Mouse (Mus musculus) thymus, adult 2 months (tissue): ENCODE measurements at regions not wholly inside any gene's neighbourhood (a gene's known extent, or its start where the extent isn't known, plus 50 kb on each side); places are given as distances from the start of the nearest gene placed in this dataset.

Experiments
- CTCF ChIP-seq: fragments of 200-500 bp; IDR thresholded peaks from 2 replicates; pipeline ENCODE4 v1.5.1; 2012; ENCODE audit warnings: mild to moderate bottlenecking, control low read depth, low read length, moderate library complexity, borderline replicate concordance; ENCODE audit not compliant: control insufficient read depth, poor library complexity, insufficient read depth; ENCODE audit errors: extremely low read depth
- POLR2A ChIP-seq: fragments of 200-500 bp; IDR thresholded peaks from 2 replicates; pipeline ENCODE4 v1.6.1; 2012; ENCODE audit warnings: mild to moderate bottlenecking, low read length, control low read depth, moderate library complexity; ENCODE audit not compliant: control insufficient read depth, poor library complexity, insufficient read depth; ENCODE audit errors: extremely low read depth

DNA sequence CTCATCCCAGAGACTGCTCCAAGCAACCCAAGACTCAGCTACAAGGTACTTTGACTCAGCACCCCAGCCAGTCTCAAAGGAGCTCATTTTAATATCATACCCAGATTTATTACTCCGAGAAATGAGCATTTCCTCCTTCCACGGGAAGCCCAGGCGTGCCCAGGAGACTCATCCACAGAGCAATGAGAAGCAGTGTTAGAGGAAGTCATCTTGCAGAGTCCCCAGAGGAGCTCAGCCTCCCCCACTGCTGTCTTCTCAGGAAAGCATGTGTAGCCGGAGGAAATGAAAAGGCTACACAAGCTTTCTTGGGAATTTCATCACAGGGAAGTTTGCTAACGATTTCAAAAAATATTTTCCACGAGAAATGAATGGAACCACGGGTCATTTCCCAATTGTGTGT, 141.8 kb downstream of the Hlx start:
- TF ChIP-seq CTCF (no peak), POLR2A (no peak)
